In the genomic region with DNA sequence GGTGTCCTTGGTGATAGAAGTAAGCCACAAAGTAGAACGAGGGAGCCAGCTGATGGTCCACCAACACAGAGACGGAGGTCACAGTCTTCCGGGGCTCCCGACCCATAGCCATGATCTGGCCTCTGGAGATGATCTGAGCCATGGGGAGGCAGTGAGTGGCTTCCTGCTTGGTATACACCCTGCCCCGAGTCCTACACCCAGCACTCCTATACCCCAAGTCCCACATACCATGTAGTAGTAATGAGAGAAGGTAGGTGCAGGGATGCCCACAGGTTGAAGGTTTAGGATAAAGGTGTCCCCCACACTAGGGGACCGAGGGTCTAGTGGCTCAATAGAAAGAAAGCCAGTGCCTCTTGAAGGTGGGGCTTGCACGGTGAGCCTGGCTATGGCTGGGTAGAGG, we compare ENCODE assay signal across 9 mouse cellular contexts. TPM values are rescaled to one million over a fixed set of nuclear protein-coding genes. Genes with fewer than 3 reads are reported as not detected.
"Had no signal": no experiment of that assay in that cellular context is flagged by ENCODE, and none has a peak within 500 bp of the region (broad histone marks: within the 10 kb centered on the region; RNA-seq: fewer than 3 reads in every experiment).

No protein-coding gene starts in this region.

RNA-seq across cellular contexts. Expression of gene C4b, which starts 4.0 kb away (rescaled TPM):
- polyA plus RNA-seq: limb, embryonic 10.5 days; limb, embryonic 11.5 days; limb, embryonic 12.5 days; lung, embryonic 14.5 days; midbrain, embryonic 10.5 days; midbrain, embryonic 11.5 days; midbrain, embryonic 13.5 days; myocyte; neural tube, embryonic 11.5 days had no signal
